ENCODE assay signal across 8 mouse cellular contexts in the genomic region with DNA sequence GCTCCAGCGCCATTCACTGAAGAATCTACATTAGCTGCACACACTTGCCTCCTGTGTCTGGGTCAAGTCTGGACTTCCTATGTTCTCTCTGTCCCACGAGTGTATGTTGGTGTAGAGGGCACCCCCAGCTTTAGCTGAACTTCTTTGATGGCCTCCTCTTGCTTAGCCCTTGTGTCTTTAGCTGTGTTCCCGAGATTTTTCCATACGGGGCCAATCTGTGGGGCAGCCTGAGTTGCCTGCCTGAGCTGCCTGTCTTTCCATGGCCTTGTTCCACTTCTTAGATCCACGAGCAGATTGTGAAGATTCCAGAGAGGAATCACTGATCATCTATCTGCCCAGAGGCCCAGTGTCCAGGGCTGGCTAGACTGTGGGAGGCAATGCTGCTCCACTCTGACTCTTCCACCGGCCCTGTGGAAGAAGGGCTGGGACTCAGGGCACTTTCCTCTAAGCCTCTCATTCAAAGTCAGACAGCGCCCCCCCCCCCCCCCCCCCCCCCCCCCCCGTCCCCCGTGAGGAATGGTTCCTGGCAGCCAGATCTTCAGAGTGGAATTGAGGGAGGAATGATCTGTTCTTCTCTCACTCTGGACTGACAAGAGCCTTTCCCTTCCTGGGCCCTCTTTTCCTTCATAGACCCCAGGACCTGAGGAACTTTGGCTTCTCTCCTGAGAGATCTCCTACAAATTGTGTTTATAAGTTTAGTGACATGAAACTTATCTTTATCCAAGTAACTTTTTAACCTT. TPM values are rescaled to one million over a fixed set of nuclear protein-coding genes. Genes with fewer than 3 reads are reported as not detected.
A peak's percentile ranks its signal among the peaks of the same experiment; 100 is the strongest.
DNase-seq lines count a peak whose midpoint lies in the region; ATAC-seq lines count a peak whose summit lies in the region.

No protein-coding gene starts in this region.

- intact Hi-C loops in heart, postnatal 36 days (cut with DNase I), result no loop called here

- peak overlapping the region; percentile 8; the same call in 1 of the 2 replicates for H3K4me3 ChIP-seq in heart, embryonic 10.5 days
- no peak overlapping the region for H3K4me3 ChIP-seq in intestine, embryonic 15.5 days (replicated peaks)
- no peak overlapping the region for H3K4me3 ChIP-seq in midbrain, embryonic 15.5 days

- no peaks in the 10 kb centered on the region for H3K36me3 ChIP-seq in heart, embryonic 10.5 days
- H3K36me3 ChIP-seq in intestine, embryonic 15.5 days, result no peaks in the 10 kb centered on the region
- no peaks in the 10 kb centered on the region for H3K36me3 ChIP-seq in midbrain, embryonic 15.5 days (replicated peaks)

- peak overlapping the region; percentile 12; the same call in 1 of the 2 replicates for H3K27ac ChIP-seq in heart, embryonic 10.5 days
- H3K27ac ChIP-seq in intestine, embryonic 15.5 days, result peak overlapping the region; percentile 93
- H3K27ac ChIP-seq in midbrain, embryonic 15.5 days, result peak overlapping the region; percentile 34; the same call in 1 of the 2 replicates

- H3K4me2 ChIP-seq in intestine, embryonic 15.5 days (replicated peaks), result 0 out of 2 replicates have a peak overlapping the region, but pooled peaks have one; percentile 27
- no peak overlapping the region for H3K4me2 ChIP-seq in midbrain, embryonic 15.5 days

- 43% methylated on average over 6 of the region's 9 CpGs for whole genome bisulfite sequencing in heart, embryonic 10.5 days
- WGBS in intestine, embryonic 15.5 days, result 25% methylated on average over 6 of the region's 9 CpGs
- WGBS in midbrain, embryonic 15.5 days, result 37% methylated on average over 6 of the region's 9 CpGs

- no peaks in the 10 kb centered on the region for H3K9me3 ChIP-seq in heart, embryonic 10.5 days
- no peaks in the 10 kb centered on the region for H3K9me3 ChIP-seq in intestine, embryonic 15.5 days
- H3K9me3 ChIP-seq in midbrain, embryonic 15.5 days, result no peaks in the 10 kb centered on the region

- 0 out of 2 replicates have a peak, but pooled peaks cover 4% of the 10 kb centered on the region for H3K4me1 ChIP-seq in heart, embryonic 10.5 days
- H3K4me1 ChIP-seq in intestine, embryonic 15.5 days (replicated peaks), result peaks cover 14% of the 10 kb centered on the region
- no peaks in the 10 kb centered on the region for H3K4me1 ChIP-seq in midbrain, embryonic 15.5 days

- no peak for DNase-seq in heart, embryonic 10.5 days (ENCODE audit: low spot score)
- DNase-seq in heart, postnatal 36 days, result no peak
- peak; percentile 36 for DNase-seq in embryo, embryonic 11 days
- DNase-seq in thymus, postnatal 10 days (ENCODE audit: low spot score in 2 of 2), result no peak
- DNase-seq in adrenal gland, postnatal 10 days, result no peak
- DNase-seq in gastrocnemius, postnatal 10 days, result no peak

- H3K27me3 ChIP-seq in heart, embryonic 10.5 days (ENCODE audit: insufficient read depth, poor library complexity, severe bottlenecking), result 0 out of 2 replicates have a peak, but pooled peaks cover 6% of the 10 kb centered on the region
- no peaks in the 10 kb centered on the region for H3K27me3 ChIP-seq in intestine, embryonic 15.5 days (replicated peaks)
- H3K27me3 ChIP-seq in midbrain, embryonic 15.5 days (replicated peaks), result no peaks in the 10 kb centered on the region

- ATAC-seq in intestine, embryonic 15.5 days, result peak; percentile 21; the same call in 1 of the 2 replicates
- no peak for ATAC-seq in midbrain, embryonic 15.5 days (replicated peaks)

- no peak overlapping the region for H3K9ac ChIP-seq in intestine, embryonic 15.5 days
- H3K9ac ChIP-seq in midbrain, embryonic 15.5 days, result no peak overlapping the region

RNA-seq across cellular contexts. Expression of gene Gm17387, which starts 12.1 kb away (rescaled TPM):
- polyA plus RNA-seq in heart, embryonic 10.5 days (2016; fragmentation: Nextera tagmentation; extraction: Ambion mirVana), result not detected in 2 replicates
- total RNA-seq in heart, postnatal 36 days (2021), result not detected
- polyA plus RNA-seq in intestine, embryonic 15.5 days (2015; fragmentation: Nextera tagmentation; extraction: Ambion mirVana), result not detected in 2 replicates
- polyA plus RNA-seq in midbrain, embryonic 15.5 days (2015; fragmentation: Nextera tagmentation; extraction: Ambion mirVana), result not detected in 2 replicates
- not detected for total RNA-seq in adrenal gland, postnatal 10 days (2021)
- total RNA-seq in gastrocnemius, postnatal 10 days (2021), result not detected

RNA-seq across cellular contexts. Expression of gene B4galnt4, which starts 19.9 kb away (rescaled TPM):
- 2.6 and 12.7 TPM in 2 replicates for polyA plus RNA-seq in heart, embryonic 10.5 days (2016; fragmentation: Nextera tagmentation; extraction: Ambion mirVana)
- not detected for total RNA-seq in heart, postnatal 36 days (2021)
- 7.9 and 10.7 TPM in 2 replicates for polyA plus RNA-seq in intestine, embryonic 15.5 days (2015; fragmentation: Nextera tagmentation; extraction: Ambion mirVana)
- polyA plus RNA-seq in midbrain, embryonic 15.5 days (2015; fragmentation: Nextera tagmentation; extraction: Ambion mirVana), result 59.2 and 64.1 TPM in 2 replicates
- 1 to 10 TPM; 2.0 to 5.1 TPM for total RNA-seq in adrenal gland, postnatal 10 days (2021)
- total RNA-seq in gastrocnemius, postnatal 10 days (2021), result under 1 TPM; 0.11 to 0.38 TPM

RNA-seq across cellular contexts. Expression of gene Ifitm6, which starts 23.3 kb away (rescaled TPM):
- not detected in 2 replicates for polyA plus RNA-seq in heart, embryonic 10.5 days (2016; fragmentation: Nextera tagmentation; extraction: Ambion mirVana)
- total RNA-seq in heart, postnatal 36 days (2021), result 1 to 10 TPM in 1 of 2 experiments, under 1 TPM in 1; 0.47 to 1.0 TPM
- polyA plus RNA-seq in intestine, embryonic 15.5 days (2015; fragmentation: Nextera tagmentation; extraction: Ambion mirVana), result 1.6 and 3.6 TPM in 2 replicates
- 0.99 and 1.4 TPM in 2 replicates for polyA plus RNA-seq in midbrain, embryonic 15.5 days (2015; fragmentation: Nextera tagmentation; extraction: Ambion mirVana)
- 1 to 10 TPM; 1.7 to 3.2 TPM for total RNA-seq in adrenal gland, postnatal 10 days (2021)
- total RNA-seq in gastrocnemius, postnatal 10 days (2021), result under 1 TPM; 0.49 to 0.84 TPM

RNA-seq across cellular contexts. Expression of gene Ifitm3, which starts 30.5 kb away (rescaled TPM):
- polyA plus RNA-seq in heart, embryonic 10.5 days (2016; fragmentation: Nextera tagmentation; extraction: Ambion mirVana), result 24.5 and 32.7 TPM in 2 replicates
- 100 to 1,000 TPM; 113 to 167 TPM for total RNA-seq in heart, postnatal 36 days (2021)
- polyA plus RNA-seq in intestine, embryonic 15.5 days (2015; fragmentation: Nextera tagmentation; extraction: Ambion mirVana), result 255 and 288 TPM in 2 replicates
- polyA plus RNA-seq in midbrain, embryonic 15.5 days (2015; fragmentation: Nextera tagmentation; extraction: Ambion mirVana), result 40.9 and 59.9 TPM in 2 replicates
- total RNA-seq in adrenal gland, postnatal 10 days (2021), result 100 to 1,000 TPM; 131 to 136 TPM
- total RNA-seq in gastrocnemius, postnatal 10 days (2021), result 10 to 100 TPM; 54.7 to 70.0 TPM

RNA-seq across cellular contexts. Expression of gene Pkp3, which starts 37.0 kb away (rescaled TPM):
- 0.94 and 3.4 TPM in 2 replicates for polyA plus RNA-seq in heart, embryonic 10.5 days (2016; fragmentation: Nextera tagmentation; extraction: Ambion mirVana)
- total RNA-seq in heart, postnatal 36 days (2021), result not detected
- 24.6 and 26.1 TPM in 2 replicates for polyA plus RNA-seq in intestine, embryonic 15.5 days (2015; fragmentation: Nextera tagmentation; extraction: Ambion mirVana)
- polyA plus RNA-seq in midbrain, embryonic 15.5 days (2015; fragmentation: Nextera tagmentation; extraction: Ambion mirVana), result 0.84 TPM in 1 of 2 replicates, not detected in the other
- 1 to 10 TPM in 1 of 2 experiments, under 1 TPM in 1; 0.94 to 1.5 TPM for total RNA-seq in adrenal gland, postnatal 10 days (2021)
- total RNA-seq in gastrocnemius, postnatal 10 days (2021), result not detected

Comparison
In these comparisons a context has a peak if more than half of its experiments do, and no peak if none do; other contexts are left out.
1. H3K27ac ChIP-seq: peak in every context shown above with its lines; median percentile 93 in intestine, embryonic 15.5 days; 34 in midbrain, embryonic 15.5 days; 12 in heart, embryonic 10.5 days.